11 mouse cellular contexts compared by ENCODE assay signal in genomic region chr1:130979455-130979854, GRCm38 (mm10). TPM values are rescaled to one million over a fixed set of nuclear protein-coding genes. Genes with fewer than 3 reads are reported as not detected.
DNase-seq lines count a peak whose midpoint lies in the region; ATAC-seq and TF ChIP-seq lines count a peak whose summit lies in the region.
"Had no signal": no experiment of that assay in that cellular context is flagged by ENCODE, and none has a peak within 500 bp of the region (broad histone marks: within the 10 kb centered on the region; RNA-seq: fewer than 3 reads in every experiment).

No protein-coding gene starts in this region.

- no peaks in the 10 kb centered on the region for H3K9me3 ChIP-seq in heart, postnatal 0 days (replicated peaks; ENCODE audit: control insufficient read depth, low read length)
- H3K9me3 ChIP-seq: embryonic facial prominence, embryonic 12.5 days; limb, embryonic 13.5 days had no signal

- H3K36me3 ChIP-seq in heart, postnatal 0 days (replicated peaks; ENCODE audit: control insufficient read depth, insufficient read depth, low read length), result no peaks in the 10 kb centered on the region
- H3K36me3 ChIP-seq: embryonic facial prominence, embryonic 12.5 days; limb, embryonic 13.5 days had no signal

- no peak overlapping the region for H3K4me3 ChIP-seq in heart, postnatal 0 days (ENCODE audit: low read depth, low read length)
- H3K4me3 ChIP-seq: embryonic facial prominence, embryonic 12.5 days; limb, embryonic 13.5 days had no signal

- intact Hi-C loops in heart, postnatal 25 days (cut with DNase I), result loop anchor here (1.0 kb wide), 1 partner anchor 102 kb away; no protein-coding TSS in a partner anchor

- TF ChIP-seq CTCF in heart, postnatal 0 days (IDR thresholded peaks at IDR 0.05; ENCODE audit: low read depth), result peak; percentile 84
- TF ChIP-seq CTCF in Patski (IDR thresholded peaks at IDR 0.05), result peak; percentile 73

- H3K27me3 ChIP-seq in heart, postnatal 0 days (ENCODE audit: control insufficient read depth, insufficient read depth, low read length), result no peaks in the 10 kb centered on the region
- H3K27me3 ChIP-seq in Patski, result no peaks in the 10 kb centered on the region
- H3K27me3 ChIP-seq: embryonic facial prominence, embryonic 12.5 days; limb, embryonic 13.5 days had no signal

- no peak overlapping the region for H3K4me2 ChIP-seq in heart, postnatal 0 days (ENCODE audit: low read depth, low read length)
- H3K4me2 ChIP-seq: embryonic facial prominence, embryonic 12.5 days; limb, embryonic 13.5 days had no signal

- no peak for TF ChIP-seq EP300 in heart, postnatal 0 days (IDR thresholded peaks at IDR 0.05; ENCODE audit: low read depth)

- WGBS in heart, postnatal 0 days, result 50% methylated on average over 1 of the region's 1 CpGs

- H3K4me1 ChIP-seq in heart, postnatal 0 days (ENCODE audit: control insufficient read depth, insufficient read depth), result no peaks in the 10 kb centered on the region
- H3K4me1 ChIP-seq: embryonic facial prominence, embryonic 12.5 days; limb, embryonic 13.5 days had no signal

- CTCF ChIA-PET in Patski (lab: Charles Lee), result interaction anchor here (0.6 to 2.6 kb wide), 22 partner anchors 9 to 503 kb away, joined by 3 to 16 read pairs (median 4); no protein-coding TSS in a partner anchor

- no peak for ATAC-seq in heart, postnatal 0 days (ENCODE audit: insufficient read depth, low read depth)
- ATAC-seq in Patski, result no peak
- ATAC-seq in megakaryocyte progenitor cell, adult 5-6 weeks (replicated peaks; ENCODE audit: poor library complexity), result peak; percentile 100

- H3K9ac ChIP-seq in heart, postnatal 0 days (replicated peaks; ENCODE audit: low read depth, low read length), result no peak overlapping the region
- H3K9ac ChIP-seq: embryonic facial prominence, embryonic 12.5 days; limb, embryonic 13.5 days had no signal

- POLR2A ChIA-PET in Patski (lab: Charles Lee), result no interaction called here

- peak; percentile 26 for DNase-seq in heart, postnatal 0 days (ENCODE audit: low spot score)
- DNase-seq in heart, postnatal 25 days (ENCODE audit: low spot score), result no peak
- DNase-seq in A20 (ENCODE audit: low read depth, low spot score), result peak; percentile 75
- no peak for DNase-seq in Patski (ENCODE audit: low read depth, low spot score)
- DNase-seq in cerebellum, postnatal 36 days, result peak; percentile 49 to 58
- DNase-seq in kidney, postnatal 10 days, result peak; percentile 68
- peak; percentile 56 for DNase-seq in thymus, postnatal 25 days

- in situ Hi-C loops in Patski (cut with MboI; ENCODE audit: low pct_unique_long_range_greater_than_20kb), result loop anchor here (25.0 kb wide), 1 partner anchor 417 kb away; no protein-coding TSS in a partner anchor

- H3K27ac ChIP-seq in heart, postnatal 0 days (ENCODE audit: low read depth), result no peak overlapping the region
- H3K27ac ChIP-seq: embryonic facial prominence, embryonic 12.5 days; limb, embryonic 13.5 days had no signal

RNA-seq across cellular contexts. Expression of gene Il19, which starts 39.5 kb away (rescaled TPM):
- not detected in 2 replicates for total RNA-seq in heart, postnatal 0 days (2014; rRNA removed; ENCODE audit: low replicate concordance)
- not detected in 2 replicates for polyA plus RNA-seq in heart, postnatal 0 days (2015; fragmentation: Nextera tagmentation; extraction: Ambion mirVana)
- not detected for total RNA-seq in heart, postnatal 25 days (2021)
- polyA plus RNA-seq in Patski (2021), result 0.17 TPM
- total RNA-seq in megakaryocyte progenitor cell, adult 5-6 weeks (2015), result 0.61 TPM in 1 of 2 replicates, not detected in the other
- total RNA-seq in megakaryocyte progenitor cell, adult 5-6 weeks (2017), result not detected in 2 replicates
- polyA plus RNA-seq: limb, embryonic 13.5 days; stomach, embryonic 14.5 days had no signal

RNA-seq across cellular contexts. Expression of gene Il10, which starts 40.2 kb away (rescaled TPM):
- total RNA-seq in heart, postnatal 0 days (2014; rRNA removed; ENCODE audit: low replicate concordance), result not detected in 2 replicates
- not detected in 2 replicates for polyA plus RNA-seq in heart, postnatal 0 days (2015; fragmentation: Nextera tagmentation; extraction: Ambion mirVana)
- total RNA-seq in heart, postnatal 25 days (2021), result not detected
- 0.04 TPM for polyA plus RNA-seq in Patski (2021)
- 0.32 TPM in 1 of 2 replicates, not detected in the other for total RNA-seq in megakaryocyte progenitor cell, adult 5-6 weeks (2015)
- total RNA-seq in megakaryocyte progenitor cell, adult 5-6 weeks (2017), result not detected in 2 replicates
- polyA plus RNA-seq: embryonic facial prominence, embryonic 12.5 days had no signal

Comparison
In these comparisons a context has a peak if more than half of its experiments do, and no peak if none do; other contexts are left out.
1. DNase-seq: peak in heart, postnatal 0 days (single experiment), A20 (single experiment), cerebellum, postnatal 36 days (2 of 2), kidney, postnatal 10 days (single experiment) and thymus, postnatal 25 days (single experiment); none in heart, postnatal 25 days (single experiment) and Patski (single experiment).